26 mouse cellular contexts compared by ENCODE assay signal in the genomic region with DNA sequence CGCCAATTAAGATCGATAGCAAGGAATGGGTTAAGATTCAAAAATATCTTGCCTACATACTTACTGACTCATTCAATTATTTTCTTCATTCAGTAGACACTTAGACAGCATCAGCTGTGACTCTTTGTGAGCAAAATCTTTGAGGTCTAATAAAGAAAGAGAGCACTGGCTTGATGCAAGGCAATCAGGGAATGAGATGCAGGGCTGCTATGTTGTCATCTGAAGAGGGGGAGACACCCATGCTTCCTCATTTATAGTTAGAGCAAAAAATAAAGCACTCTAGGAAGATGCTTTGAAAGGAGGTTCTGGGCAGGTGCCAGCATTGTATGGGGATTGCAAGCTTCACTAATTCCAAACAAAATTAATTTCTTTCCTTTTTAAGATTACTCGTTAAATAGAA.
DNase-seq lines count a peak whose midpoint lies in the region; ATAC-seq and TF ChIP-seq lines count a peak whose summit lies in the region.
"Had no signal": no experiment of that assay in that cellular context is flagged by ENCODE, and none has a peak within 500 bp of the region (broad histone marks: within the 10 kb centered on the region; RNA-seq: fewer than 3 reads in every experiment).

No protein-coding gene starts in this region.

- H3K4me2 ChIP-seq in heart, embryonic 11.5 days, result no peak overlapping the region
- H3K4me2 ChIP-seq in hindbrain, embryonic 14.5 days (replicated peaks), result no peak overlapping the region
- H3K4me2 ChIP-seq in hindbrain, postnatal 0 days (ENCODE audit: low read depth, low read length), result no peak overlapping the region
- H3K4me2 ChIP-seq in forebrain, embryonic 16.5 days (ENCODE audit: low read length), result no peak overlapping the region
- H3K4me2 ChIP-seq: embryonic facial prominence, embryonic 12.5 days; hindbrain, embryonic 12.5 days; limb, embryonic 15.5 days; lung, embryonic 15.5 days had no signal

- TF ChIP-seq CTCF in hindbrain, postnatal 0 days (IDR thresholded peaks at IDR 0.05; ENCODE audit: low read depth), result no peak
- no peak for TF ChIP-seq CTCF in embryonic fibroblast, embryonic 13.5 days (IDR thresholded peaks at IDR 0.05; ENCODE audit: borderline replicate concordance, insufficient read depth, low read length)
- no peak for TF ChIP-seq CTCF in lung, adult 2 months (IDR thresholded peaks at IDR 0.05; ENCODE audit: insufficient read depth, low read length)

- ATAC-seq in heart, embryonic 11.5 days (replicated peaks; ENCODE audit: insufficient number of reproducible peaks, low FRiP score, low TSS enrichment), result no peak
- ATAC-seq in hindbrain, embryonic 14.5 days (ENCODE audit: low FRiP score), result no peak
- no peak for ATAC-seq in hindbrain, postnatal 0 days
- peak; percentile 37; the same call in 1 of the 2 replicates for ATAC-seq in forebrain, embryonic 16.5 days
- ATAC-seq: inflammation-experienced regulatory T-cells, adult 6 months; Patski had no signal

- H3K27ac ChIP-seq in heart, embryonic 11.5 days (ENCODE audit: low read depth, low read length), result peak overlapping the region; percentile 74
- 0 out of 2 replicates have a peak overlapping the region, but pooled peaks have one; percentile 20 for H3K27ac ChIP-seq in hindbrain, embryonic 14.5 days
- no peak overlapping the region for H3K27ac ChIP-seq in hindbrain, postnatal 0 days
- H3K27ac ChIP-seq in embryonic fibroblast, embryonic 13.5 days (ENCODE audit: insufficient read depth, low read length), result peak overlapping the region; percentile 61; the same call in 1 of the 2 replicates
- no peak overlapping the region for H3K27ac ChIP-seq in forebrain, embryonic 16.5 days (ENCODE audit: low read length)
- H3K27ac ChIP-seq: embryonic facial prominence, embryonic 12.5 days; hindbrain, embryonic 12.5 days; kidney, postnatal 0 days; left cerebral cortex, adult 2 months; limb, embryonic 15.5 days; liver, embryonic 14.5 days; lung, embryonic 15.5 days had no signal

- no peak for TF ChIP-seq POLR2A in embryonic fibroblast, embryonic 13.5 days (IDR thresholded peaks at IDR 0.05; ENCODE audit: low read depth, low read length)
- no peak for TF ChIP-seq POLR2A in lung, adult 2 months (IDR thresholded peaks at IDR 0.05; ENCODE audit: borderline replicate concordance, extremely low read depth, low read depth, low read length)

- no peaks in the 10 kb centered on the region for H3K27me3 ChIP-seq in heart, embryonic 11.5 days (ENCODE audit: control insufficient read depth, insufficient read depth, low read length)
- H3K27me3 ChIP-seq in hindbrain, embryonic 14.5 days (ENCODE audit: control insufficient read depth, insufficient read depth, low read length), result no peaks in the 10 kb centered on the region
- no peaks in the 10 kb centered on the region for H3K27me3 ChIP-seq in hindbrain, postnatal 0 days (ENCODE audit: insufficient read depth, low read length)
- no peaks in the 10 kb centered on the region; the same call in 1 of the 2 replicates for H3K27me3 ChIP-seq in forebrain, embryonic 16.5 days (replicated peaks; ENCODE audit: control insufficient read depth, insufficient read depth, low read length)
- H3K27me3 ChIP-seq: embryonic facial prominence, embryonic 12.5 days; hindbrain, embryonic 12.5 days; limb, embryonic 15.5 days; lung, embryonic 15.5 days had no signal

- no peaks in the 10 kb centered on the region for H3K9me3 ChIP-seq in heart, embryonic 11.5 days (replicated peaks; ENCODE audit: control insufficient read depth, low read length)
- H3K9me3 ChIP-seq in hindbrain, embryonic 14.5 days (ENCODE audit: control insufficient read depth, low read length), result no peaks in the 10 kb centered on the region
- H3K9me3 ChIP-seq in hindbrain, postnatal 0 days (ENCODE audit: low read length), result no peaks in the 10 kb centered on the region
- no peaks in the 10 kb centered on the region for H3K9me3 ChIP-seq in forebrain, embryonic 16.5 days (ENCODE audit: control insufficient read depth, low read length)
- H3K9me3 ChIP-seq: embryonic facial prominence, embryonic 12.5 days; hindbrain, embryonic 12.5 days; limb, embryonic 15.5 days; lung, embryonic 15.5 days had no signal

- no peaks in the 10 kb centered on the region; the same call in 1 of the 2 replicates for H3K4me1 ChIP-seq in heart, embryonic 11.5 days (ENCODE audit: control insufficient read depth, insufficient read depth, low read length)
- H3K4me1 ChIP-seq in hindbrain, embryonic 14.5 days (replicated peaks; ENCODE audit: control insufficient read depth, insufficient read depth, low read length), result peaks cover 24% of the 10 kb centered on the region
- peaks cover 2% of the 10 kb centered on the region; the same call in 1 of the 2 replicates for H3K4me1 ChIP-seq in hindbrain, postnatal 0 days (ENCODE audit: insufficient read depth, low read length)
- H3K4me1 ChIP-seq in embryonic fibroblast, embryonic 13.5 days (ENCODE audit: control insufficient read depth, insufficient read depth, low read length), result no peaks in the 10 kb centered on the region
- H3K4me1 ChIP-seq in forebrain, embryonic 16.5 days (replicated peaks; ENCODE audit: control insufficient read depth, insufficient read depth, low read length), result peaks cover 21% of the 10 kb centered on the region
- H3K4me1 ChIP-seq in lung, adult 2 months (ENCODE audit: control insufficient read depth, insufficient read depth, low read length), result no peaks in the 10 kb centered on the region
- H3K4me1 ChIP-seq: embryonic facial prominence, embryonic 12.5 days; limb, embryonic 15.5 days; lung, embryonic 15.5 days had no signal

- no peak for DNase-seq in heart, postnatal 4 days
- DNase-seq in hindbrain, embryonic 14.5 days (ENCODE audit: low spot score), result no peak
- DNase-seq in hindbrain, postnatal 0 days (ENCODE audit: low spot score), result no peak
- DNase-seq in cerebellum, postnatal 4 days (ENCODE audit: low spot score in 2 of 2), result no peak
- no peak for DNase-seq in lung, adult 2 months
- DNase-seq: adrenal gland, postnatal 36 days; cerebellum, adult 11 months; cerebellum, postnatal 10 days; kidney, adult 2 months; layer of hippocampus, adult 9-11 months; left cerebral cortex, postnatal 4 days; lung, postnatal 4 days; right cerebral cortex, postnatal 25 days; spleen, adult 18-20 months had no signal

- whole genome bisulfite sequencing in heart, embryonic 11.5 days (ENCODE audit: insufficient replicate concordance), result 79% methylated on average over 3 of the region's 3 CpGs
- WGBS in hindbrain, embryonic 14.5 days, result 68% methylated on average over 3 of the region's 3 CpGs
- 67% methylated on average over 3 of the region's 3 CpGs for WGBS in hindbrain, postnatal 0 days
- 25% methylated on average over 3 of the region's 3 CpGs for WGBS in forebrain, embryonic 16.5 days
- 81% methylated on average over 3 of the region's 3 CpGs for WGBS in lung, adult 2 months

- H3K36me3 ChIP-seq in heart, embryonic 11.5 days (ENCODE audit: control insufficient read depth, insufficient read depth, low read length), result no peaks in the 10 kb centered on the region
- H3K36me3 ChIP-seq in hindbrain, embryonic 14.5 days (replicated peaks; ENCODE audit: control insufficient read depth, insufficient read depth), result no peaks in the 10 kb centered on the region
- H3K36me3 ChIP-seq in hindbrain, postnatal 0 days (ENCODE audit: insufficient read depth, low read length), result no peaks in the 10 kb centered on the region
- H3K36me3 ChIP-seq in forebrain, embryonic 16.5 days (ENCODE audit: control insufficient read depth, insufficient read depth), result no peaks in the 10 kb centered on the region
- H3K36me3 ChIP-seq: embryonic facial prominence, embryonic 12.5 days; hindbrain, embryonic 12.5 days; limb, embryonic 15.5 days; lung, embryonic 15.5 days had no signal

- H3K9ac ChIP-seq in heart, embryonic 11.5 days (ENCODE audit: low read depth, low read length), result no peak overlapping the region
- H3K9ac ChIP-seq in hindbrain, embryonic 14.5 days, result no peak overlapping the region
- no peak overlapping the region for H3K9ac ChIP-seq in hindbrain, postnatal 0 days (replicated peaks; ENCODE audit: low read length)
- no peak overlapping the region for H3K9ac ChIP-seq in forebrain, embryonic 16.5 days (replicated peaks; ENCODE audit: low read depth, low read length)
- H3K9ac ChIP-seq: embryonic facial prominence, embryonic 12.5 days; hindbrain, embryonic 12.5 days; limb, embryonic 15.5 days; liver, embryonic 14.5 days; lung, embryonic 15.5 days had no signal

- no peak overlapping the region for H3K4me3 ChIP-seq in heart, embryonic 11.5 days (ENCODE audit: low read depth, low read length)
- H3K4me3 ChIP-seq in hindbrain, embryonic 14.5 days (replicated peaks; ENCODE audit: low read length), result no peak overlapping the region
- no peak overlapping the region for H3K4me3 ChIP-seq in hindbrain, postnatal 0 days (ENCODE audit: low read length)
- H3K4me3 ChIP-seq in embryonic fibroblast, embryonic 13.5 days (ENCODE audit: insufficient read depth, low read length), result no peak overlapping the region
- H3K4me3 ChIP-seq in forebrain, embryonic 16.5 days (replicated peaks; ENCODE audit: low read length), result no peak overlapping the region
- no peak overlapping the region for H3K4me3 ChIP-seq in lung, adult 2 months (replicated peaks; ENCODE audit: extremely low read depth, low read depth, low read length)
- H3K4me3 ChIP-seq: embryonic facial prominence, embryonic 12.5 days; hindbrain, embryonic 12.5 days; left cerebral cortex, adult 2 months; limb, embryonic 15.5 days; lung, embryonic 15.5 days had no signal

Comparison
In these comparisons a context has a peak if more than half of its experiments do, and no peak if none do; other contexts are left out.
1. H3K27ac ChIP-seq: peak in heart, embryonic 11.5 days (single experiment), hindbrain, embryonic 14.5 days (single experiment) and embryonic fibroblast, embryonic 13.5 days (single experiment); none in hindbrain, postnatal 0 days (single experiment) and forebrain, embryonic 16.5 days (single experiment).